Mouse (Mus musculus) CD4-positive naive resting alpha-beta T cell, adult 76 days (primary cell): ENCODE results near the gene Olfr224. TPM values are rescaled to one million over a fixed set of nuclear protein-coding genes. Genes with fewer than 3 reads are reported as not detected.

Experiments used
- total RNA-seq: library from RNA; stranded (reverse); gene quantifications from one replicate; pipeline ENCODE4 v1.2.4, GENCODE M21; 2023

Gene Olfr224
- total RNA-seq = not detected

DNA sequence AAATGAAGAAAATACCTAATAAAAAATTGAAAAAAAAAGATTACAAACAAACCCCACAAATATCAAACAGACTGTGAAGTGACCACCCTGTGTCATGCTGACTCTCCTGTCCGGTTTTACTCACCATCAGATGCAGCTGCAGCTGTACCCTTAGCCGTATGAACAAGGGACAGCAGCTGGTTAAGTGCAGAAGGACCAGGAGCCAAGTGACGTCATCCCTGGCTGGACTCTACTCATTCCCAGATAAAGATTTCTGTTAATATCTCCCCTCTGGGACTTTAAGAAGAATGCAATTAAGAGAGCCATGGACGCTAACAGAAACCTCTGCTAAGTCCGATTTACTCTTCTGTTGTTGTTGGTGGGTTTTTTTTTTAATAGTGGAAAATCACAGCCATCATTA is at the start of gene Olfr224:
TSS of gene Olfr224 (minus strand) at position 149 of the 400 bp plus-strand sequence.

GRCm38 (mm10) chr11:58615975-58616374 is 45.6 kb upstream of the Olfr224 start, which contains the start of gene 2210407C18Rik:
2210407C18Rik (minus strand) TSS chr11:58616075.

GRCm38 (mm10) chr11:58594814-58595213 is 24.5 kb upstream of the Olfr224 start, which contains the start of gene Olfr324:
Olfr324 (plus strand) TSS chr11:58595114.

GRCm38 (mm10) chr11:58577430-58577829 is 7.1 kb upstream of the Olfr224 start, which contains the start of gene Olfr325:
Olfr325 (plus strand) TSS chr11:58577730.

GRCm38 (mm10) chr11:58555536-58555935 is 14.8 kb downstream of the Olfr224 start, which contains the start of gene Olfr328:
Olfr328 (minus strand) TSS chr11:58555636.

DNA sequence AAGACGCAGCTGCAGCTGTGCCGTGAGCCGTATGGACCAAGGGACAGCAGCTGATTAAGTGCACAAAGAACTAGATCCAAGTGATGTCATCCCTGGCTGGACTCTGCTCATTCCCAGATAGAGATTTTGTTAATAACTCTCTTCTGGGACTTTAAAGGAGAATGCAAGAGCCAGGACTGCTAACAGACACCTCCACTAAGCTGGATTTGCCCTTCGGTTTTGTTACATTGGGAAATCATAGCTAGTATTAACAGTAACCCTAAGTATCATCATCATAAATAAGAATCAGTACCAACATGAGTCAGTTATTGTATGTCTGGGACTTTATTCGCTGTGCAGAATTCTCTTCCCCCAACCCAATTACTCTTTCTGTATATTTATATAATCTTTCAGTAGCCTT is 24.0 kb downstream of the Olfr224 start, which contains the start of gene Olfr329-ps:
TSS of gene Olfr329-ps (minus strand) at position 101 of the 400 bp plus-strand sequence.

GRCm38 (mm10) chr11:58534736-58535135 is 35.6 kb downstream of the Olfr224 start, which contains the start of gene Olfr330:
Olfr330 (minus strand) TSS chr11:58534836.

Other genes with a start within 250 kb of the Olfr224 start
- 41.1 TPM for gene Zfp672, start 240.2 kb downstream of the Olfr224 start, total RNA-seq
- 24.1 TPM for gene Sh3bp5l, start 239.8 kb downstream of the Olfr224 start, total RNA-seq
- not detected for gene Lypd8, start 191.5 kb downstream of the Olfr224 start, total RNA-seq
- not detected for gene 1810065E05Rik, start 149.4 kb downstream of the Olfr224 start, total RNA-seq
- not detected for gene Gm12253, start 138.0 kb downstream of the Olfr224 start, total RNA-seq
- gene Lypd9, start 117.6 kb downstream of the Olfr224 start, total RNA-seq = not detected
- not detected for gene Olfr30, start 108.3 kb downstream of the Olfr224 start, total RNA-seq
- gene Olfr332, start 78.0 kb downstream of the Olfr224 start, total RNA-seq = not detected
- not detected for gene Olfr331, start 68.0 kb downstream of the Olfr224 start, total RNA-seq
- gene Olfr330, start 35.7 kb downstream of the Olfr224 start, total RNA-seq = not detected
- not detected for gene Olfr329-ps, start 24.1 kb downstream of the Olfr224 start, total RNA-seq
- gene Olfr328, start 14.9 kb downstream of the Olfr224 start, total RNA-seq = 0.56 TPM
- not detected for gene Olfr325, start 7.2 kb upstream of the Olfr224 start, total RNA-seq
- not detected for gene Olfr324, start 24.6 kb upstream of the Olfr224 start, total RNA-seq
- not detected for gene 2210407C18Rik, start 45.5 kb upstream of the Olfr224 start, total RNA-seq
- gene Olfr323, start 59.9 kb upstream of the Olfr224 start, total RNA-seq = not detected
- gene Trim58, start 69.9 kb upstream of the Olfr224 start, total RNA-seq = 0.35 TPM
- not detected for gene Olfr322, start 88.2 kb upstream of the Olfr224 start, total RNA-seq
- gene Olfr320, start 110.5 kb upstream of the Olfr224 start, total RNA-seq = not detected
- not detected for gene Olfr319, start 128.6 kb upstream of the Olfr224 start, total RNA-seq
- 0.70 TPM for gene Olfr318, start 153.5 kb upstream of the Olfr224 start, total RNA-seq
- gene Olfr317, start 168.7 kb upstream of the Olfr224 start, total RNA-seq = not detected
- gene Olfr316, start 182.2 kb upstream of the Olfr224 start, total RNA-seq = not detected
- not detected for gene Olfr315, start 202.6 kb upstream of the Olfr224 start, total RNA-seq
- not detected for gene Olfr314, start 212.4 kb upstream of the Olfr224 start, total RNA-seq
- not detected for gene Fam183b, start 231.4 kb upstream of the Olfr224 start, total RNA-seq
- gene Olfr313, start 244.4 kb upstream of the Olfr224 start, total RNA-seq = not detected